Mouse (Mus musculus) stomach, embryonic 15.5 days (tissue): ENCODE results near the gene Rassf3. TPM values are rescaled to one million over a fixed set of nuclear protein-coding genes. Genes with fewer than 3 reads are reported as not detected.

Source experiments
- ATAC-seq: fragments of 200-750 bp; cut with Nextera tagmentation; 2 replicates; pipeline ENCODE4 v1.8.0; 2017; ENCODE audit warnings: low read depth, moderate number of reproducible peaks, moderate TSS enrichment; ENCODE audit not compliant: insufficient read depth, low FRiP score
- H3K27ac ChIP-seq: fragments of 300-500 bp; sonication (generic); 2 replicates; pipeline ENCODE4 v1.5.1; 2015; ENCODE audit warnings: mild to moderate bottlenecking, inconsistent platforms
- H3K27me3 ChIP-seq: fragments of 300-500 bp; sonication (generic); replicated peaks from 2 replicates; pipeline ENCODE4 v1.6.1; 2015; ENCODE audit warnings: inconsistent platforms
- H3K36me3 ChIP-seq: fragments of 300-500 bp; sonication (generic); 2 replicates; pipeline ENCODE4 v1.6.1; 2015; ENCODE audit warnings: inconsistent platforms
- H3K4me1 ChIP-seq: fragments of 300-500 bp; sonication (generic); 2 replicates; pipeline ENCODE4 v1.6.1; 2015; ENCODE audit warnings: inconsistent platforms
- H3K4me2 ChIP-seq: fragments of 300-500 bp; sonication (generic); 2 replicates; pipeline ENCODE4 v1.6.1; 2015; ENCODE audit warnings: mild to moderate bottlenecking, inconsistent platforms
- H3K4me3 ChIP-seq: fragments of 300-500 bp; sonication (generic); replicated peaks from 2 replicates; pipeline ENCODE4 v1.5.1; 2015; ENCODE audit warnings: inconsistent platforms
- H3K9ac ChIP-seq: fragments of 300-500 bp; sonication (generic); 2 replicates; pipeline ENCODE4 v1.6.1; 2015; ENCODE audit warnings: inconsistent platforms
- H3K9me3 ChIP-seq: fragments of 300-500 bp; sonication (generic); 2 replicates; pipeline ENCODE4 v1.6.1; 2016; ENCODE audit warnings: inconsistent platforms
- WGBS: fragments of 180-500 bp; shearing (Covaris S2); methylation state at CpG from one replicate; pipeline ENCODE4 v1.1.7; 2015; 5-methylcytosine and 5-hydroxymethylcytosine counted together
- polyA plus RNA-seq: library from polyadenylated mRNA; unstranded; fragments of >200 nt; fragmentation: Nextera tagmentation; extraction: Ambion mirVana; gene quantifications from 2 replicates; pipeline ENCODE4 v1.2.1, GENCODE M21; 2015

Rassf3 gene
- polyA plus RNA-seq, 1 experiment from 2014 or later: 22.4 TPM

DNA sequence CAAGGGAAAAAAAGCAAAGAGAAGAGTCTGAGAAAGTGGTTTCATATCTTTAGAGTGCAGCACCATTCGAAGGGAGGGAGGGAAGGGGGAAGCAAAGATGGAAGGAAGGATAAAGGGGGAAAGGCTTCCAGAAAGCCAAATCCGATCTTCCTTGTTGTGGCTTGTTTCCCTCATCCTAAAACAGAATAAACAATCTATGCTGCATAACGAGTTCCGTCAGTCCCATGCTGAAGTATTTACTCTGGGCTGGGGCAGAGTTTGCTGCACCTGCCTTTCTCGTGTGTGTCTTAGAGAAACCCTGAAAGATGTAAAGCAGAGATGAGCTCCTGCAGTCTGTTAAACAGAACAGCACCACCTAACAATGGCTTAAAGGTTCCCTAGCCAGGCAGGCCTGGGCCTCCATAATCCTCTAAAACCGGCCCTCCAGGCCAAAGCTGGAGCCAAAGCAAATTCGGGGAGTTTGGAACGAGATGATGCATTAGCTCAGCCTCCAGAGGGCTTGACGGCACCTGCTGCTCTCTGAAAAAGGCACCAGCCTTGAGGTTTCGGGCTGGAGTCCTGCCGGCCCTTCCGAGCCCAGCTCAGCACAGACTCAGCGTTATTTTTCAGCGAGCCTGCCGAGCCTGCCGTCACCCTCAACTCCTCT, 43.4 kb downstream of the Rassf3 start:
- peak overlapping the region; percentile 87 for H3K27ac ChIP-seq
- no peaks in the 10 kb centered on the region for H3K9me3 ChIP-seq
- H3K4me3 ChIP-seq: no peak overlapping the region
- ATAC-seq: 0 out of 2 replicates have a peak, but pooled peaks have one; percentile 12
- peak overlapping the region; percentile 42 for H3K4me2 ChIP-seq
- no peaks in the 10 kb centered on the region for H3K36me3 ChIP-seq
- peaks cover 77% of the 10 kb centered on the region for H3K4me1 ChIP-seq
- no peak overlapping the region for H3K9ac ChIP-seq
- H3K27me3 ChIP-seq: no peaks in the 10 kb centered on the region
- 19% methylated on average over 16 of the region's 16 CpGs for whole genome bisulfite sequencing

DNA sequence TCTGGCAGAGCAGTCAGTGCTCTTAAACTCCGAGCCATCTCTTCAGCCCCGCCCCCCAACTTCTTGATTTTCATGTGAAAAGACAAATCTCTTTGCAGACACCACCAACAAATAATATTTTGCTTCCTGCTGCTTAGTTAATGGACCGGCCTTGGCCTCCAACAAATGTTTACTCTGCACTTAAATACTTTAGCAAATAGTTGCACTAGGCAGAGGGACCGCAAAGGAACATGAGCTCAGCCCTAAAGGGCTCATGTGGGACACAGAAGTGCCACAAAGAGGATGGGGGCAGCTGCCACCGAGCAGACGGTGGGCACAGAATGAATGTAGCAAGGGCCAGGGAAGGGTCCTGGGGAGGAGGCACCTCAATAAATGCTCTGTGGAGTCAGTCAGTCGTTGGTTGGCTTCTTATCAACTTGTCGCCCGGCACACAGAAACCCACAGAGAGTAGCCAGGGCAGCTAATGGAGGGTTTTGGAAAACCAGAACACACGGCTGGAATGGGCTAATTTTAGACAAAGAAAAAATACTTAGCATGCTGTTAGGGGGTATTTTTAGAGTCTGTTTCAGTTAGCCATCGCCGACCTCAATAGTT, 44.0 kb downstream of the Rassf3 start:
- Histone ChIP-seq H3K36me3 (no peaks in the 10 kb centered on the region), H3K9ac (no peak overlapping the region), H3K27me3 (no peaks in the 10 kb centered on the region), H3K9me3 (no peaks in the 10 kb centered on the region), H3K4me1 (peaks cover 81% of the 10 kb centered on the region), H3K27ac (peak overlapping the region; percentile 87), H3K4me3 (no peak overlapping the region), H3K4me2 (peak overlapping the region; percentile 42)
- 0 out of 2 replicates have a peak, but pooled peaks have one; percentile 40 for ATAC-seq
- 20% methylated on average over 12 of the region's 12 CpGs for WGBS

GRCm38 (mm10) chr10:121430764-121431540, 45.2 kb downstream of the Rassf3 start:
- Histone ChIP-seq H3K36me3 (no peaks in the 10 kb centered on the region), H3K4me2 (peak overlapping the region; percentile 38), H3K9me3 (no peaks in the 10 kb centered on the region), H3K27ac (peak overlapping the region; percentile 87), H3K27me3 (no peaks in the 10 kb centered on the region), H3K9ac (no peak overlapping the region), H3K4me3 (no peak overlapping the region), H3K4me1 (peaks cover 76% of the 10 kb centered on the region)
- no peak for ATAC-seq
- 64% methylated on average over 15 of the region's 15 CpGs for whole genome bisulfite sequencing

DNA sequence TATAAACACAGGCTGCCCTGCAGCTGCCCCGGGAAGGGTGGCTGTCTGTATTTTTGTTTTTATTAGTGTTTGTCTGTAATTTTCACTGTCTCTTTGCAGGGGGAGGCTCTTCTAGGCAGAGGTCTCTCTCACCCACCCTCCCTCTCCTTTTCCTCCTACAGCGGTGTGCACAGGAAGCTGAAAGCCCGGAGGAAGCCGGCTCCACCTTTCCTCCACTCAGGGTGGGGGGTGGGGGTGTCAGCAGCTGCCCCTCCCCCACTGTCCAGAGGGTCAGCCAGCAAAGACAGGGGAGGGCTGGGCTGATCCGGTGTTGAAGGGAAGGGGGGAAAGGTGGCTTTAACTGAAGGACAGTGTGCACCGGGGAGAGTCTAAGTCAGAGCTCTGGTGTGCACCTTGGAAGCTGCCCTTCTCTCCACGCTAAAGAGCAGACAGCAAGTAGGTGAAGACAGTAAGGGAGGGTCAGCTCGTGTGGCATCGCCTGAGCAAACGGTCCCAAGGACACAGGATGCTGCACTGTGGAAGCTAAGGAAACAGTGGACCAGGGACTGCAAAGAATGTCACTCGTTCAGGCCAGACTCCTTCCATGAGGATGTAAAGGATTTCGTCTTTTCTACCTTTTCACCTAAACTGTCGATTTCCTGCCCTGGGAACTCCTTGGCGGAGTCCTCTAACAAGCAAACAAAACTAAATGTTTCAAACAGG, 46.0 kb downstream of the Rassf3 start:
- ATAC-seq: no peak
- Histone ChIP-seq H3K9me3 (no peaks in the 10 kb centered on the region), H3K36me3 (no peaks in the 10 kb centered on the region), H3K27ac (peak overlapping the region; percentile 87), H3K4me1 (peaks cover 69% of the 10 kb centered on the region), H3K4me2 (peak overlapping the region; percentile 38), H3K27me3 (no peaks in the 10 kb centered on the region), H3K9ac (no peak overlapping the region), H3K4me3 (0 out of 2 replicates have a peak overlapping the region, but pooled peaks have one; percentile 1)
- 18% methylated on average over 14 of the region's 14 CpGs for WGBS

- H3K36me3 ChIP-seq: no peaks in the 10 kb centered on the region
- H3K27me3 ChIP-seq: no peaks in the 10 kb centered on the region
- 15% methylated on average over 8 of the region's 8 CpGs for WGBS
- 0 out of 2 replicates have a peak overlapping the region, but pooled peaks have one; percentile 1 for H3K4me3 ChIP-seq
- peak overlapping the region; percentile 87 for H3K27ac ChIP-seq
- H3K9me3 ChIP-seq: no peaks in the 10 kb centered on the region
- peaks cover 70% of the 10 kb centered on the region for H3K4me1 ChIP-seq
- ATAC-seq: no peak
- peak overlapping the region; percentile 38 for H3K4me2 ChIP-seq
- no peak overlapping the region for H3K9ac ChIP-seq
Observed at GRCm38 (mm10) chr10:121429581-121429980, 46.6 kb downstream of the Rassf3 start.

GRCm38 (mm10) chr10:121429089-121429488, 47.1 kb downstream of the Rassf3 start:
- Histone ChIP-seq H3K36me3 (no peaks in the 10 kb centered on the region), H3K9me3 (no peaks in the 10 kb centered on the region), H3K27ac (peak overlapping the region; percentile 87), H3K4me3 (no peak overlapping the region), H3K4me2 (no peak overlapping the region), H3K9ac (no peak overlapping the region), H3K4me1 (peaks cover 67% of the 10 kb centered on the region), H3K27me3 (no peaks in the 10 kb centered on the region)
- 29% methylated on average over 2 of the region's 2 CpGs for WGBS
- peak; percentile 36; the same call in 1 of the 2 replicates for ATAC-seq

GRCm38 (mm10) chr10:121428011-121428711, 48.0 kb downstream of the Rassf3 start:
- Histone ChIP-seq H3K27me3 (no peaks in the 10 kb centered on the region), H3K4me2 (no peak overlapping the region), H3K27ac (peak overlapping the region; percentile 87; the same call in 1 of the 2 replicates), H3K9ac (no peak overlapping the region), H3K4me1 (peaks cover 68% of the 10 kb centered on the region), H3K36me3 (no peaks in the 10 kb centered on the region), H3K9me3 (no peaks in the 10 kb centered on the region), H3K4me3 (no peak overlapping the region)
- ATAC-seq: no peak
- 79% methylated on average over 15 of the region's 15 CpGs for WGBS

GRCm38 (mm10) chr10:121427136-121427535, 49.0 kb downstream of the Rassf3 start:
- H3K9me3 ChIP-seq: no peaks in the 10 kb centered on the region
- H3K27ac ChIP-seq: peak overlapping the region; percentile 87
- H3K4me3 ChIP-seq: no peak overlapping the region
- peaks cover 61% of the 10 kb centered on the region for H3K4me1 ChIP-seq
- no peak overlapping the region for H3K4me2 ChIP-seq
- H3K27me3 ChIP-seq: no peaks in the 10 kb centered on the region
- no peaks in the 10 kb centered on the region for H3K36me3 ChIP-seq
- no peak for ATAC-seq
- no peak overlapping the region for H3K9ac ChIP-seq
- 62% methylated on average over 5 of the region's 5 CpGs for WGBS

GRCm38 (mm10) chr10:121426458-121427070, 49.6 kb downstream of the Rassf3 start:
- peak overlapping the region; percentile 87 for H3K27ac ChIP-seq
- H3K4me1 ChIP-seq: peaks cover 56% of the 10 kb centered on the region
- no peaks in the 10 kb centered on the region for H3K9me3 ChIP-seq

GRCm38 (mm10) chr10:121425506-121426025, 50.6 kb downstream of the Rassf3 start:
- no peaks in the 10 kb centered on the region for H3K9me3 ChIP-seq
- peak overlapping the region; percentile 68; the same call in 1 of the 2 replicates for H3K27ac ChIP-seq
- no peaks in the 10 kb centered on the region for H3K27me3 ChIP-seq
- no peak overlapping the region for H3K4me2 ChIP-seq
- no peak for ATAC-seq
- H3K4me3 ChIP-seq: no peak overlapping the region
- H3K36me3 ChIP-seq: no peaks in the 10 kb centered on the region
- peaks cover 53% of the 10 kb centered on the region for H3K4me1 ChIP-seq
- H3K9ac ChIP-seq: no peak overlapping the region
- 64% methylated on average over 14 of the region's 14 CpGs for WGBS

More at GRCm38 (mm10) chr10:121426458-121427070, 49.6 kb downstream of the Rassf3 start:
- Histone ChIP-seq H3K36me3 (no peaks in the 10 kb centered on the region), H3K4me3 (no peak overlapping the region), H3K4me2 (no peak overlapping the region), H3K9ac (no peak overlapping the region), H3K27me3 (no peaks in the 10 kb centered on the region)
- WGBS: 27% methylated on average over 5 of the region's 5 CpGs
- ATAC-seq: no peak
